In the genomic region with DNA sequence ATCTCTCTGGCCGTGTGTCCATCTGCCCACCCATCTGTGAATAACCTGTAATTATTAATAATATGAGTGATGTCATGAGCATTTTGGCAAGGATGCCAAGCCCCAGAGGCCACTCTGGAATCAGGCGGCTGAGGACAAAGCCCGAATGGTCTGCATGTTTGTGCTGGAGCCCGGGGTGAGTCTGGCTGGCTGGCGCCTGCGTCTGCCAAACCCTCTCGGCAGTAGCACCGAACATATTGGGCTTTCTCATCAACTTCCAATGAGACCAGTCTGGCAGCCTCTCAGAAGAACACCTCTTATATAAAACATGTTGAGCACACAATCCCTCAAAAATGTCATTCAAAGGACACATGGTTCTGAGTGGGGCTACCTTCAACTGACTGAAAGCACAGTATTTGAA, we compare ENCODE assay signal across 11 mouse cellular contexts.
DNase-seq lines count a peak whose midpoint lies in the region.
"Had no signal": no experiment of that assay in that cellular context is flagged by ENCODE, and none has a peak within 500 bp of the region (broad histone marks: within the 10 kb centered on the region; RNA-seq: fewer than 3 reads in every experiment).

No protein-coding gene starts in this region.

- H3K27me3 ChIP-seq in heart, embryonic 10.5 days (ENCODE audit: insufficient read depth, poor library complexity, severe bottlenecking), result 0 out of 2 replicates have a peak, but pooled peaks cover 1% of the 10 kb centered on the region

- no peaks in the 10 kb centered on the region for H3K36me3 ChIP-seq in heart, embryonic 10.5 days

- no peaks in the 10 kb centered on the region; the same call in 1 of the 2 replicates for H3K4me1 ChIP-seq in heart, embryonic 10.5 days

- no peak overlapping the region for H3K27ac ChIP-seq in heart, embryonic 10.5 days
- H3K27ac ChIP-seq: liver, embryonic 14.5 days had no signal

- no peak overlapping the region for H3K4me3 ChIP-seq in heart, embryonic 10.5 days
- H3K4me3 ChIP-seq: myocyte had no signal

- H3K9me3 ChIP-seq in heart, embryonic 10.5 days, result no peaks in the 10 kb centered on the region

- DNase-seq in heart, adult 18-20 months, result peak; percentile 12 to 41
- DNase-seq in heart, embryonic 10.5 days (ENCODE audit: low spot score), result no peak
- peak; percentile 89 for DNase-seq in cerebellum, adult 9-11 months
- peak; percentile 15 to 20 for DNase-seq in gastrocnemius, postnatal 36 days
- DNase-seq in retina, embryonic 14.5 days (ENCODE audit: low spot score), result peak; percentile 31
- no peak for DNase-seq in adrenal gland, adult 8-10 months
- no peak for DNase-seq in lung, adult 18-20 months
- no peak for DNase-seq in lung, postnatal 4 days
- DNase-seq: kidney, postnatal 10 days had no signal

- WGBS in heart, embryonic 10.5 days, result 83% methylated on average over 8 of the region's 8 CpGs

- intact Hi-C loops in gastrocnemius, postnatal 36 days (cut with DNase I), result no loop called here

Comparison
In these comparisons a context has a peak if more than half of its experiments do, and no peak if none do; other contexts are left out.
1. DNase-seq: peak in heart, adult 18-20 months (2 of 2), cerebellum, adult 9-11 months (single experiment), gastrocnemius, postnatal 36 days (2 of 2) and retina, embryonic 14.5 days (single experiment); none in heart, embryonic 10.5 days (single experiment), adrenal gland, adult 8-10 months (single experiment), lung, adult 18-20 months (0 of 2) and lung, postnatal 4 days (0 of 2).